Mouse (Mus musculus): Measurements from ENCODE around the gene Mdfi. TPM values are rescaled to one million over a fixed set of nuclear protein-coding genes. Genes with fewer than 3 reads are reported as not detected.
A peak's percentile ranks its signal among the peaks of the same experiment; 100 is the strongest.

Gene Mdfi
- polyA plus RNA-seq, 1 experiment from 2014 or later = 20.9 TPM

DNA sequence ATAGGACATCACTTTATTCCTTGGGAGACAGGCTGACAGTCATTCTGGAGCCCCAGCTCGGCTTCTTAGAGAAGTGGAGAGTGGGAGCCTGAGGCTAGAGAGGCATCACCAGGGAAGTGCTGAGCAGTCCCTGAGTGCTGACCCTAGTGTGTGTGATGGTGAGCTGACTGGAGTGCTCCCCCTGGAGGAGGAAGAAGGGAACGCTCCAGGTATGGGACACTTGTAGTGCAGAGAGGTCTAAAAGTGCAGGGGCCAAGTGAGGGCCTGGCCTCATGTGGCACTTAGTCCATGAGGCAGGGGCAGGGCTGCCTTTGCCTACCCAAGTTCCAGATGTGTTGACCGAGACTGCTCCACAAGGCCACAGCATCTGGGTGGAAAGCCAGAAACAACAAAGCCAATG lies 39.0 kb downstream of the Mdfi start:
- H3K4me2 ChIP-seq (replicated peaks) = no peak overlapping the region
- no peak overlapping the region for H3K4me3 ChIP-seq
- WGBS = 27% methylated on average over 3 of the region's 3 CpGs
- H3K27me3 ChIP-seq = no peaks in the 10 kb centered on the region
- ATAC-seq (ENCODE audit: low FRiP score) = no peak
- H3K9ac ChIP-seq = no peak overlapping the region
- H3K4me1 ChIP-seq = peaks cover 8% of the 10 kb centered on the region
- no peak overlapping the region for H3K27ac ChIP-seq
- no peaks in the 10 kb centered on the region for H3K36me3 ChIP-seq
- H3K9me3 ChIP-seq (replicated peaks) = no peaks in the 10 kb centered on the region

DNA sequence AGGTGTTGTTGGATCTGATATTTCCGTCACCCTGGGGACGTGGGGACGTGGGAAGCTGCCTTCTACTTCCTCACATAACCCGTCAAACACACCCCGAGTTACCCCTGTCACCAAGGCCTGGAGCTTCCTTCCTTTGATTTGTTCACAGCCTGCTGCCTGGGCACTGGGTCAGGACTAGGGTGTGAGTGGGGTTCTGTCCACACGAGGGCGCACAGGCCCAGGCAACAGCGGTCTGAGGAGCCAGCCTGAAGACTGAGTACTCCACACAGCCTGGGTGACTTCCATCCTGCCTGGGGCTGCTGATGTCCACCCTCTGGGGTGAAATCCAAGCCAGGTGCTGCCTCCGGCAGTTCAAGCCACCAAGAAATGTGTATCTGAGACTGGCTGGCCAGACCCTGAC lies 41.1 kb downstream of the Mdfi start:
- Histone ChIP-seq H3K9ac (no peak overlapping the region), H3K4me2 (replicated peaks) (no peak overlapping the region), H3K9me3 (replicated peaks) (no peaks in the 10 kb centered on the region), H3K27me3 (no peaks in the 10 kb centered on the region), H3K4me3 (no peak overlapping the region), H3K4me1 (peaks cover 19% of the 10 kb centered on the region), H3K27ac (peak overlapping the region; percentile 6; the same call in 1 of the 2 replicates), H3K36me3 (no peaks in the 10 kb centered on the region)
- peak; percentile 69 for ATAC-seq (ENCODE audit: low FRiP score)
- WGBS = 6% methylated on average over 9 of the region's 9 CpGs

DNA sequence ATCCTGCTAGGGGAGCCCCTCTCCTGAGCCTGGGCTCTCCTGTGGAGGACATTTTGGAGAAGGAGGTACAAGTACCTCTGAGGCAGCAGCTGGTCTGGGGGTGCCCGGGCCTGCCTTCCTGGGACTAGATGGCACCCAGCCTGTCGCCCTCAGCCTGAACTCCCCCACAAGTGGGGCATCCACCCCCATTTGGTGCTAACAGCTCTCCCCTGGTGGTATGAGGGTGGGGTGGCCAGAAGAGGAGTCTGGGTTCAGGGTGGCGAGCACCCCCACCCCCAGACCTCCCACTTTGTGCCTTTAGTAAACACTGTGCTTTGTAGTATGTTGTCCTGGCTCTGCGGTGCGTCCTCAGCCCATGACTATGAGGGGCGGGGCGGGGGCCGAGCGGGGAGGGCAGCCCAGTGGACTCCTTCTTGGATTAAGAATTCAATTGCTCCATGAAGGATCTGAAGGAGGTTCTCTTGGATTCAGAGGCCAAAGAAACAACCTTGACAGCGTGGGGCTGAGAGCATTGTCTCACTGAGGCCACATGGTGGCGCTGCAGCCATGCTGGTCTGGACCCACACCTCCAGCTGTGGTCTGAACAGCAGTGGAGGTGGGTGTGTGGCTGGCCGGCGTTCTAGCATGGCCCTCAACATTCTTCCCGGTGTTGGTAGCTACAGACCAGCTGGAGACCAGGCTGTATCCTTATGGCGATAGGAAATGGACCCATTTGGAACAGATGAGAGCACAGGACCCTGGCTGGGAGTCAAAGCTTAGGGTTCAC lies 42.2 kb downstream of the Mdfi start:
- 0 out of 2 replicates have a peak overlapping the region, but pooled peaks have one; percentile 38 for H3K9ac ChIP-seq
- peaks cover 26% of the 10 kb centered on the region for H3K4me1 ChIP-seq
- H3K36me3 ChIP-seq = no peaks in the 10 kb centered on the region
- H3K9me3 ChIP-seq (replicated peaks) = no peaks in the 10 kb centered on the region
- no peaks in the 10 kb centered on the region for H3K27me3 ChIP-seq
- ATAC-seq (ENCODE audit: low FRiP score) = peak; percentile 43
- no peak overlapping the region for H3K27ac ChIP-seq
- no peak overlapping the region for H3K4me3 ChIP-seq
- no peak overlapping the region for H3K4me2 ChIP-seq (replicated peaks)
- 25% methylated on average over 15 of the region's 15 CpGs for WGBS

GRCm38 (mm10) chr17:47788996-47789395 lies 45.5 kb downstream of the Mdfi start:
- Histone ChIP-seq H3K4me2 (replicated peaks) (no peak overlapping the region), H3K27me3 (no peaks in the 10 kb centered on the region), H3K4me3 (no peak overlapping the region), H3K9ac (no peak overlapping the region), H3K4me1 (peaks cover 18% of the 10 kb centered on the region), H3K36me3 (no peaks in the 10 kb centered on the region), H3K9me3 (replicated peaks) (no peaks in the 10 kb centered on the region), H3K27ac (0 out of 2 replicates have a peak overlapping the region, but pooled peaks have one; percentile 23)
- no peak for ATAC-seq (ENCODE audit: low FRiP score)
- 60% methylated on average over 6 of the region's 6 CpGs for WGBS

DNA sequence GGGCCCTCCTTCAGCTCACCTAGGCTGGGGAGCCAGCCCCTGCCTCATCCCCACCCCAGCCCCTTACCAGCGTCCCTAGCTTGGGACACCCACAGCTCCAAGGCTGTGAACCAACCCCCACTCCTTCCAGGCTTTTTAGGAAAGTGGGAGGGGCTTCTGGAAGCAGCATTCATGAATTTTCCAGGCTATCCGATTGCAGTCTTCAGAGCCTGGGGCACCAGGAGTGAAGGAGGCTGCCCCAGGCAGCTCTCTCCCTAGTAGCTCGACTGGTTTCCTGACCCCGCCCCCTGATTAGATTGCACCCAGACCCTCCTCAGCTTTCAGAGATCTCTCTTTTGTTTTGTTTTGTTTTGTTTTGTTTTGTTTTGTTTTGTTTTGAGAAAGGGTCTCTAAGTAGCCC lies 46.2 kb downstream of the Mdfi start:
- H3K4me3 ChIP-seq = no peak overlapping the region
- H3K9me3 ChIP-seq (replicated peaks) = no peaks in the 10 kb centered on the region
- ATAC-seq (ENCODE audit: low FRiP score) = no peak
- H3K27ac ChIP-seq = no peak overlapping the region
- H3K36me3 ChIP-seq = no peaks in the 10 kb centered on the region
- 3% methylated on average over 4 of the region's 4 CpGs for WGBS
- H3K4me1 ChIP-seq = peaks cover 21% of the 10 kb centered on the region
- no peaks in the 10 kb centered on the region for H3K27me3 ChIP-seq
- H3K4me2 ChIP-seq (replicated peaks) = no peak overlapping the region
- H3K9ac ChIP-seq = no peak overlapping the region

DNA sequence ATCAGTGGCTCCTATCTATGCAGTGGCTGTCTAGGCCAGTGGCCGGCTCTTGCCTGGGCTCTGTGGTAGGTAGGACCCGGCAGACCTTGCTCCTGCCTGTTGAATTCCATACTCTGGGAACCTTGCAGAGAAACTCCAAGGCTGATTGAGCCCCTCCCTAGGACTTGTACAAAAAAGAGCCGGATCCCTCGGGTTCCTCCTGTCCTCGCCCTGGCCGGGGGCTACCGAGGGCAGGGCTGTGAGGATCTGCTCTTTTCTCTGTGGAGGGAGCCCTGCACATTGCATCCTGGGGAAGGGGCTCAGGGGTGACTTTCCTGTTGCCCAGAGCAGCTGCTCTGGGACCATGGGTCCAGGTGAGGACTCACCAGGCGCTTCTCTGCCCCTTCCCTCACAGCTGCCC lies 46.9 kb downstream of the Mdfi start:
- Histone ChIP-seq H3K4me1 (peaks cover 21% of the 10 kb centered on the region), H3K9me3 (replicated peaks) (no peaks in the 10 kb centered on the region), H3K27ac (no peak overlapping the region), H3K27me3 (0 out of 2 replicates have a peak, but pooled peaks cover 3% of the 10 kb centered on the region), H3K9ac (no peak overlapping the region), H3K4me3 (no peak overlapping the region), H3K36me3 (no peaks in the 10 kb centered on the region), H3K4me2 (replicated peaks) (no peak overlapping the region)
- ATAC-seq (ENCODE audit: low FRiP score) = no peak
- 37% methylated on average over 8 of the region's 8 CpGs for WGBS

DNA sequence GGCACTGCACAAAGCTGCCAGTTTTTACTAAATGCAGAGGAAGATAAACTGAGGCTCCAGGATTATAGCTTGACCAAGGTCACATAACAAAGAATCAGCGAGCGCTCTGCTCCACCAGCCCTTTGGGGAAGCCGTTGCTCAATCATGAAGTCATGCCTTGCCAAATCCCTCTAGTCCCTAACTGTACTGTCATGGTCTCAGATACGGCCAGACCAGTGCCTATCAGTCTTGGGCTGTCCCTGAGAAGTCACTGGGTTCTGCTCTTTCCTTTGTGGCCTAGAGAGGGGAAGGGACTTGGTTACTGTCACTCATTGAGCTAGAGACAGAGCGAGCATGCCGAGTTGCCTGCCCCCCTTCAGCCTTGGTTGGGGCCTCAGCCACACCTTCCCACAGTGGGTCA lies 50.1 kb downstream of the Mdfi start:
- H3K9me3 ChIP-seq (replicated peaks) = no peaks in the 10 kb centered on the region
- no peak overlapping the region for H3K4me3 ChIP-seq
- no peak overlapping the region for H3K4me2 ChIP-seq (replicated peaks)
- H3K4me1 ChIP-seq = peaks cover 20% of the 10 kb centered on the region
- no peaks in the 10 kb centered on the region for H3K36me3 ChIP-seq
- 0 out of 2 replicates have a peak, but pooled peaks cover 3% of the 10 kb centered on the region for H3K27me3 ChIP-seq
- WGBS = 89% methylated on average over 6 of the region's 6 CpGs
- no peak overlapping the region for H3K27ac ChIP-seq
- ATAC-seq (ENCODE audit: low FRiP score) = no peak
- no peak overlapping the region for H3K9ac ChIP-seq

- Histone ChIP-seq H3K9ac (no peak overlapping the region), H3K36me3 (no peaks in the 10 kb centered on the region), H3K27ac (no peak overlapping the region), H3K27me3 (0 out of 2 replicates have a peak, but pooled peaks cover 3% of the 10 kb centered on the region), H3K4me2 (replicated peaks) (no peak overlapping the region), H3K4me1 (peaks cover 12% of the 10 kb centered on the region), H3K4me3 (no peak overlapping the region), H3K9me3 (replicated peaks) (no peaks in the 10 kb centered on the region)
- no peak for ATAC-seq (ENCODE audit: low FRiP score)
- WGBS = 78% methylated on average over 8 of the region's 8 CpGs
These were observed 50.9 kb downstream of the Mdfi start for GRCm38 (mm10) chr17:47783445-47784223.

- Histone ChIP-seq H3K9me3 (replicated peaks) (no peaks in the 10 kb centered on the region), H3K27me3 (0 out of 2 replicates have a peak, but pooled peaks cover 3% of the 10 kb centered on the region), H3K4me1 (peaks cover 3% of the 10 kb centered on the region), H3K4me2 (replicated peaks) (no peak overlapping the region), H3K9ac (no peak overlapping the region), H3K36me3 (no peaks in the 10 kb centered on the region), H3K4me3 (no peak overlapping the region), H3K27ac (no peak overlapping the region)
- no peak for ATAC-seq (ENCODE audit: low FRiP score)
- 86% methylated on average over 3 of the region's 3 CpGs for WGBS
These were observed 52.0 kb downstream of the Mdfi start for GRCm38 (mm10) chr17:47782486-47782885.

DNA sequence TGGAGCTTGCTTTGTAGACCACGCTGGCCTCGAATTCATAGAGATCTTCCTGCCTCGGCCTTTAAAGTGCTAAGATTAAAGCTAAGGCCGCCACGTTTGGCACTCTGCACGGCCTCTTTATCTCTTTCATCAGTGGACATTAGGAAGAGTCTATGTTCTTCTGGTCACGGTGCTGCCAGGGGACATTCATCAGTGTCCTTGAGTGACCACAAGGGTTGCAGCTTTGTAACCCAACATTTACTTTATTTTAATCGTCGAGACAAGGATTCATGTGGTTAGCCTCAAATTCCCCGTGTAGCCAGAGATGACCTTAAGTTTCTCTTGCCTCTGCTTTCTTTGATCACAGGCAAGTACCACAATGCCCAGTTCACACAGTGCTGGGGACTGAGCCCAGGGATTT lies 54.0 kb downstream of the Mdfi start:
- H3K4me2 ChIP-seq (replicated peaks) = no peak overlapping the region
- no peak overlapping the region for H3K9ac ChIP-seq
- no peak overlapping the region for H3K27ac ChIP-seq
- H3K27me3 ChIP-seq = 0 out of 2 replicates have a peak, but pooled peaks cover 3% of the 10 kb centered on the region
- WGBS = 80% methylated on average over 10 of the region's 10 CpGs
- ATAC-seq (ENCODE audit: low FRiP score) = no peak
- H3K9me3 ChIP-seq (replicated peaks) = no peaks in the 10 kb centered on the region
- H3K4me1 ChIP-seq = peaks cover 3% of the 10 kb centered on the region; the same call in 1 of the 2 replicates
- H3K36me3 ChIP-seq = no peaks in the 10 kb centered on the region
- no peak overlapping the region for H3K4me3 ChIP-seq

DNA sequence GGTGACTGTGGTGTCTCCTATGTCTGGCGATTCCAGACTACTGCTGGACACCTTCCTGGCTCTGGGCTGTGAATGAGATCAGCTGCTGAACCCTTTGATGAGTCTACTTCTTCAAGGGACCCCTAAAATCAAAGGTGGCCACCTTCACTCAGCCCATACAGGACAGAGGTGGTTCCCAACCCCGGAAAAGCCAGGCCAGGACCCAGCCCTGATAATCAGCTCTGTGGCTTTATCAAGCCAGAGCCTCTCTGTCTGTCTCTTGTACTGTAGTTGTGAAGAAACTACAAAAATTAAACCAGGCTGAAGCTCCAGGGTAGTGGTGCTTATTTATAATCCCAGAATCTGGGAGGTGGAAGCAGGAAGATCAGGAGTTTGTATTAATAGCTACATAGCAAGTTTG lies 57.4 kb downstream of the Mdfi start:
- no peak overlapping the region for H3K4me3 ChIP-seq
- H3K4me1 ChIP-seq = no peaks in the 10 kb centered on the region
- no peaks in the 10 kb centered on the region for H3K27me3 ChIP-seq
- no peak overlapping the region for H3K9ac ChIP-seq
- H3K36me3 ChIP-seq = no peaks in the 10 kb centered on the region
- H3K9me3 ChIP-seq (replicated peaks) = no peaks in the 10 kb centered on the region
- H3K4me2 ChIP-seq (replicated peaks) = no peak overlapping the region
- WGBS = 63% methylated on average over 2 of the region's 2 CpGs
- no peak for ATAC-seq (ENCODE audit: low FRiP score)
- no peak overlapping the region for H3K27ac ChIP-seq

- Histone ChIP-seq H3K36me3 (no peaks in the 10 kb centered on the region), H3K4me1 (no peaks in the 10 kb centered on the region), H3K9me3 (replicated peaks) (no peaks in the 10 kb centered on the region), H3K27me3 (no peaks in the 10 kb centered on the region), H3K4me3 (no peak overlapping the region), H3K9ac (no peak overlapping the region), H3K4me2 (replicated peaks) (no peak overlapping the region), H3K27ac (no peak overlapping the region)
- ATAC-seq (ENCODE audit: low FRiP score) = no peak
- WGBS = 55% methylated on average over 6 of the region's 6 CpGs
These were observed 60.9 kb downstream of the Mdfi start for GRCm38 (mm10) chr17:47773604-47774003.

All from hindbrain, embryonic 12.5 days (tissue).